Mouse (Mus musculus): ENCODE measurements around the gene Ugcg.

Ugcg gene

DNA sequence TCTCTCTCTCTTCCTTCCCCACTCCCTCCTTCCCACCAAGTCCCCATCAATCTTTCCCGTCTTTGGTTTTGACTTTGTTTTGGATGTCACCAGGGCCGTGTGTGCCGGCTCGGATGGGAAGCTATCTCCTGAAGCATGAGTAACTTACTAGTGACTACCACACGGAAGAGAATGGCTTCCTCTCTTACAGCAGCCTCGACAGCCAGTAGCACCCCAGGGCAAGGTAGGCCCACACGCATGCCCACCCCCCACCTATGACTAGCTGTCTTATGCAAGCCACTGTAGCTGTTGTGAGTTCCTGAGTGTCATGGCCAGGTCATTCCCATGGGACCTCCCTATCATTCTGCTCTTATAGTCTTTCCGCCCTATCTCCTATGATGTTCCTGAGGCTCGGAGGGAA lies 38.0 kb downstream of the Ugcg start:
- no peak for DNase-seq (ENCODE audit: low spot score)

DNA sequence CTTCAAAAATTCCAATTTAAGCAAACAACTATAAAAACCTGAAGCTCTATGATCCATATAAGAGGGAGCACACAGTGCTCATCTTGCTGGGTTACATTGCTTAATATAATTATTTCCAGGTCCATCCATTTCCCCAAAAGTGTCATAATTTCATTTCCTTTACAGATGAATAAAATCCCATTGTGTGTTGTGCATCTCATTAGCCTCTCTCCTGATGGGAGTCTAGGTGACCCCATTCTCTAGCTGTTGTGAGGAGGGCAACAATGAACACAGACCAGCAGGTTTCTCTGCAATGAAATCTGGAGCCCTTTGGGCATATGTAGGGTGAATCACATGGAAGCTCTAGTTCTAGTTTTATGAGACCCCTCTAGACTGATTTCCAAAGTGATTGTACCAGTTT lies 39.9 kb downstream of the Ugcg start:
- DNase-seq (ENCODE audit: low spot score) = no peak

DNA sequence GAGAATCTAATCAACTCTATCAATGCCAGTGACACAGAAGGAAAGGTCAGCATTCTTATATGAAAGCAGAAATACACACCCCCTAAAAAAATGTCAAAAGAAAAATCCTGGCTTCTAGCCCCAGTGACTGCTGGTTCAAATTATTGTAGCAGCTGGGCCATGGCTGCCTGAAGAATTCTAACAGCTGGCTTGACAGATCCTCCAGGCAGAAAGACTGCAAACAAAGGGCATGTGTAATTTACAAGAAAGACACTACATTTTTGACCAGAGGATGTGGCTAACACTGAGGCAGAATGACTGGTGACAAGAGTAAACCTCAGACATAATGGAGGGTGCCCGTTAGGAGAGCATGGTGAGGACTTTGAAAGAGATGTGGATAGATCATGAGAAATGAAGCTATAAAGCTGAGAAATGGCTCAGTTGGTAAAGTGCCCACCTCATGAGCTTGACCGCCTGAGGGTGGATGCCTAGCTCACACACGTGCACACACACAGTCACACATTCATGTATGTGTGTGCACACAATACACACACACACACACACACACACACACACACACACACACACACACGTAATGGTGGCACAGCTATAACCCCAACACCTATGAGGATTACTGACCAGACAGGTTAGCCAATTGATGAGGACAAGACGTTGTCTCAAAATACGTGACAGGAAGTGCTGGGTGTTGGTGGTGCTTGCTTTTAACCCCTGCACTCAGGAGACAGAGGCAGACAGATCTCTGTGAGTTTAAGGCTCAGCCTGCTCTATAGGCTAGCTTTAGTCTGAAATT lies 42.4 kb downstream of the Ugcg start:
- no peak for DNase-seq (ENCODE audit: low spot score)

DNA sequence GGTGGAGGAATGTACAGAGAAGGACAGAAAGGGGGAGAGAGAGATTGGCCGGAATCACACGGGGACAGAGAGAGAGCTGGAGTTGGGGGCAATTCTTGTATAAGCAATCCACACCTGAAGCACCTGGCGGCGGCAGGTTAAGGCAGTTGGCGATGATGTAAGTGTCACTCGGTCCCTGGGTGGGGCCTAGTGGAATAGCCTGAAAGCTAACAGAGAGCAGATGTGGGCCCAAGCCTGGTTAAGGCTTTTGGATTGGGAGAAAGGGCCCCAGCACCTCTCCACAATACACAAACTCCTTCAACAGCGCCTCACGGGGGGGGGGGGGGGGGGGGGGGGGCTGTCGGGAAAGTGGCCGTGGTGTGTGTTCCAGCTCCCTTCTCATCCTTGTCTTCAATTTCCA lies 45.0 kb downstream of the Ugcg start:
- DNase-seq (ENCODE audit: low spot score) = no peak

DNA sequence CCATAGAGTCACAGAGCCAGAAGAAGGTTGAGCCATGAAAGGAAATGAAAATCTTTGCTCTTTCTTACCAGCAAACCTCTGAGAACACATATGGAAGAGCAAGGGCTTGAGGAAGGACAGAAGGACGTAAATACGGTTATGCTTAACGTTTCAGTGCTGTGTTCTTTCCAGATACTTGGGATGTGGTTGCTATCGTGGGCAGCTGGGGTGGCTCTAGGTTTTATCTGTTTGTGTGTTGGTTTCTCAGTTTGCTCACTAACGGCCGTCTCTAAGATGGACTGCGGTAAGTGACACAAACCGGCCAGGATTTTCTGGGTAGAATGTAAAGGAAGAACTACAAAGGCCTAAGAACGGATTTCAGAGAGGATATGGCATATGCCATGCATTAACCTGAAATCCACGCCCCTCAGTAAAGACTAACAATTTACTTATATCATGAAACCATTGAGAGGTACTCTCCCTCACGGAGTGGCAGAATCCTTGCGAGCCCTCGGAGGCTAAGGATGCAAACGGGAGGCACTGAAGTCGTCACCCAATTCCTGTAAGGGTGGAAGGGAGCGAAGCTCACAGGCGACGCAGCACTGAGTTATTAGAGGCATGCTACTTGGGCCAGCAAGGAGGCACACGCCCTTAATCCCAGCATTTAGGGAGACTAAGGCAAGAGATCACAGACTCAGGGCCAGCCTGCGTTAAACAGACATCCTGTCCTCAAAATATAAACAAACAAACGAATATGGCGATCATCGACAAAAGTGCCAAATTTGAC lies 45.6 kb downstream of the Ugcg start:
- no peak for DNase-seq (ENCODE audit: low spot score)

DNA sequence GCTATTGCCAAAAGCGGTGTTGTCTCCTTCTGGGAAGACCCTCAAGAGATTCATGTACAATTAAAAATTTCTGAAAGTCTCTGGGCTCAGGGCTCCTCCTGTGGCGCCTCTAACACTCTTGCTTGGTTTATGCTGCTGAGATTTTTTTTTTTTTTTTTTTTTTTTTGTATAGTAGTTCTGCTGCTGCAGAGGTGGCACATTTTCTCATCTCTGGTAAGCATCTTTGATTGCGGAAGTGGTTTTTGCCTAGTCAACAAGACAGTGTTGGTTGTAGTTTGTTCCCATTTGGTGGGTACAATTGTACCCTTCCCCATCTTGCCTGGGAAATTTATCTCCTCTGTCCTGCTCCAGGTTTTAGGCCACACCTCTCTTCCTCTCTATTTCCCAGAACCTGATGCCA lies 47.3 kb downstream of the Ugcg start:
- DNase-seq (ENCODE audit: low spot score) = no peak

DNA sequence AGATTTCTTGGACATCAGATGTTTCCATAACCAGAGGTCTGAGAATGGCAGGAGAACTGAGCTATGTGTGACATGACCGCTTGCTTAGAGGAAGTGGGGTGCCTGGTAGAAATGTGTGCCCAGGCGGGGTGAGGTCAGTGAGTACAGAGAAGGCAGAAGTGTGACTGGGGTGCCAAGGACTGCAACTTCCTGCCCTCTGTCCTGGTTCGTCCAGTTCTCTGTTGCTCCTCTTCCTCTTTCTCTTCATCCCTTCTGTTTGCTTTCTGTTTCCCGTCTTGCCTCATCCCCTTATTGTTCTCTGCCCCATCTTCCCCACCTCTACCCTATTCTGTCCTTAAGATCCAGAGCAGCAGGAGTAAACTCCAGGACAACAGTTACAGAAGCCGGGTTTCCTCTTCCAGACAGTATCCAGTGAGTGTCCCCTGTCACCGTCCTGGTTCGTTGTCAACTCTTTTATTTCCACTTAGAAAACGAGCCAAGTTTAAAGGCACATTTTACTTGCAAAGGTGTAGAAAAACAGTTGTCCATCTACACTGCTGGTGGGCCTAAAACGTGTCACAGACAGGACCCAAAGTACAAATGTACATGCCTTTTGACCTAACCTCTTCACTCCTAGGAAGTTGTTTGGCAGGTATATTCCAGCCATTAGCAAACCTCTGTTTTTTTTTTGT lies 49.7 kb downstream of the Ugcg start:
- no peak for DNase-seq (ENCODE audit: low spot score)

DNA sequence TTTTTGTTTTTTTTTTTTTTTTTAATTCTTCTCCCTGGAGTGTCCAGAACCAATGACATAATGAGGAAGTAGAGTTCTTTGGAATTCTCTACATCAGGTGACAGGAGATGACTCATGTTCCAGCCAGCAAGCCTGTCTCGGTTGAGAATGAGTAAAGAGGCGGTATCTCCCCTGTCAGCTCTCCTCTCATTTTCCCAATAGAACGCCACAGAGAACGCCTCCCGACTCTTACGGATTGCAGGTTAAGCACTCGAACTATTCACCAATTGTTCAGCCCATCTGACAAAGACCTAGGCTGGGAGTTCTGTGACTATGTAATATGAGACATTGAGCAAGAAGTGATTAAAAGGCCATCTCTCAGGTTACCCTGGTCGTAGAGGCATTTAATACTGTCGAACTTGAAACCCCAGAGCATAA lies 50.3 kb downstream of the Ugcg start:
- no peak for DNase-seq (ENCODE audit: low spot score)

DNA sequence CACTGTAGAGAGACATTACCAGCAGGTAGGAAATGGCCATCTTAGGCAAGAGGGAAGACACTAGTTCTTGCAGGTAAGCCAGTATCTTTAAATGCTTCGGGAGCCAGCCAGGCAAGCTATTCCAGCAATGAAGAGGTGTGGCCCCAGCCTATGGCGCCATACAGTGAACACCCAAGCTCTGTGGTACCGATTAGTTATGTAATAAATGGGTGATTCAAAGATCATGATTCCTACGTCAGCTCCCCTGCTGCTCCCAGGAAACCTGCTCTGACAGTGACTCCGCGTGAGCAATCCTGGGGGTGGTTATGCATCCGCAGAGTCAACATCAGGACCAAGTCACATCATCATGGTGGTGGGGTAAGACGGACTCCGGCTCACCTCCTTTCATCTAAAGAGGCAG lies 51.1 kb downstream of the Ugcg start:
- DNase-seq (ENCODE audit: low spot score) = no peak

DNA sequence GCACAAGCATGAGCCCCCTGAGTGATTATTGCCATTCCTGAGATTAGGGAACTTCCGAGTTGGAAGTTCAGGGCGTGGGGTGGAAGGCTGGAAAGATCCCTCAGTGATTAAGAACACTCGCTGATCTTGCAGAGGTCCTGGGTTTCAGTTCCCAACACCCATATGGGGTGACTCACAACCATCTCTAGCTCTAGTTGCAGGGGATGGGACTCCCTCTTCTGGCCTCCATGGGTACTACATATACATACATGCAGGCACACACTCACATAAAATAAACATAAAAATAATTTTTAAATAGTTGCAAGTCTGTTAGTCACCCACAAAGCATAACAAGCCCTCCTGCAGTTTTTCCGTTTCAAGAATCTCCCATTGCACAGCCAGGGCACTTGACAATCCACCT lies 52.0 kb downstream of the Ugcg start:
- DNase-seq (ENCODE audit: low spot score) = no peak

DNA sequence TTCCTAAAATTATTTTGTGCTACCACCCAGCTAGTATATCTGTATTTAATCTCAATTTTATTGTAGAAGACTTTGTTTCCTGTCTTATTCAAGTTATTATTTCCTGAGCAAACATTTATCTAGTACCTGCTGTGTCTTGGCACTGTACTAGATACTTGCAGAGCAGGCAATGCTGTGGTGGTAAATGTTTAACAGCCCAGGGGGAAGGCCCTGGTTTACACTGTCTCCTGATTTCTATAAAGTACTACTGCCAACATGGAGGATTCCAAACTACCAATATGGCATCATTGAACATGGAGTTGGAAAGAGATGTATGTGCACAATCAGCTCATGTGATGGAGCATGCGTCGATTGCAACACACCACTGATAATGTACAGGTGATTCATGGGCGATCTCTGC lies 53.2 kb downstream of the Ugcg start:
- no peak for DNase-seq (ENCODE audit: low spot score)

DNA sequence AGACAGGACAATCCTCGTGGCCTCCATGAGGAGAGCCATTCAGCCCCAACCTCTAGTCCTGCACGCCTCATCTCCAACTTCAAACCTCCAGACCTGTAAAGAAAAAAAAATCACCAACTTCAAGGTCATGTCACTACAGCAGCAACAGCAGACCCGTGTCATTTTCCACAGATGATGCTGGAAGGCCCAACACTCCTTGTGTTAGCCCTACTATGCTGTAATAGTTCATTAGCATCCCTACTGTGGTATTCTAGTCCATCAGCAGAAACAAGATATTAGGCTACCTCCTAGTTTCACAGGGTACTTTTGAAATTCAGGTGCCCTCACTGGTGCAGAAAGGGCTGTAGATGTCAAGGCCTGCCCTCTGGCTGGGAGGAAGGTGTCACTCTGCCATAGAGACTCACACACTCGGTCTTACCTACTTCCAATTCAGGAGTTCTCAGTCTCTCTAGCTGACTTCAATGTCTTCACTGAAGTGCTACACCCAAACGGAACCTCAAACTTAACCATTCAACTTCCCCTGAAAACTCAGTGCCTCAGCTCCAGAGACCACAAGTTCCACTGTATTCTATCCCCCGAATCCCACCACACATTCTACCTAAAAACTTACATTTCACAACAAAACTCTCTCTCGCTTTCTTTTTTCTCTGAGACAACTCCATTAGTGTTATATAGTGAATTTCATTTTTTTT lies 54.9 kb downstream of the Ugcg start:
- DNase-seq (ENCODE audit: low spot score) = no peak

DNA sequence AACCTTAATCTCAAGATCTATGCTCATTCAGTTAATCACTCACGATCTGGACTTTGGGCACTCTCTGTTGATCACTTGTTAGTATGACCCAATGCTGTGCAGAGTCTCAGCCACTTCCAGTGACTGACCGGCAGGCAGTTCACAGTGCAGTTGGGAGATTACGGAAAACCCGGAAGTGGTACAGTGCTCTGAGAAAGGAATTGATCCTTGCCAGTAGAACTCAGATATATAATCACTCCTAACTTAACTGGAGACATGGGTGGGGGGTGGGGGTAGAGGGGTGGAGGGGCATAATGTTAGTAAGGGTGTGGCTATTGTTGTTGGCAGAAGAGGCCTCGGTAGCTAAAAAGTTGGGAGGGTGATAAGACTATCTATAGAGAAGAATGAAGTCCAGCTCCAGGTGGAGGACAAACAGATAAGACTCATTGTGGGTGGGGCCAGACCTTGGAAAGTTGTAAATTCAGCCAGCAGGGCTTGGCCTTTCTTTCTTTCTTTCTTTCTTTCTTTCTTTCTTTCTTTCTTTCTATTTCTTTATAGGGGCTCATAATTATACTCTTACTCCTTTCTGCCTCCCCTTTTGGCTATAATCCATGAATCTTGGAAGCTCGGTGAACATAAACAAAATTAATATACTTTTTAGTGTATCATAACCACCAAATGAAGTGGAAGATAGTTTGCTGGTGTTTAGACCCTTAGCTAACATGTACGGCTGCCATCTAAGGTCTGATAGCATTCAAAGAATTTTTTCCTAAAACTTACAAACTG lies 55.9 kb downstream of the Ugcg start:
- no peak for DNase-seq (ENCODE audit: low spot score)

DNA sequence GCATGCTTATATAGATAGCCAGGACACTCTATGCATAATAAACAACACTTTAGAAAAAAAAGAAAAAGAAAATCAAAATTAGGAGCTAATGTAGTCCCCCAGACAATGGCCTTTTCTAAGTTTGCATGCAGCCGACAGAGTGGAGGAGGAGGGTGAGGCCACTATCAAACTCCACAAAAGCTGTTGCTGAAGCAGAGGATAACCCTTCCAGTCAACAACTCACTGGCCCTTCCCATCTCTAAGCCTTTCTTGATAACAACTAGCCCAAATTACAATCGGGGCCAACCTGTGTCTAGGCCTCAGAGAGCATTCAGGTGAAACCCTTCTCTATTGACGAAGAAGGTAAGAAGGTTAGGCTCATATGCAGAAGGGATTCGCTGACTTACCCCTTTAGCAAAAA lies 56.7 kb downstream of the Ugcg start:
- no peak for DNase-seq (ENCODE audit: low spot score)

DNA sequence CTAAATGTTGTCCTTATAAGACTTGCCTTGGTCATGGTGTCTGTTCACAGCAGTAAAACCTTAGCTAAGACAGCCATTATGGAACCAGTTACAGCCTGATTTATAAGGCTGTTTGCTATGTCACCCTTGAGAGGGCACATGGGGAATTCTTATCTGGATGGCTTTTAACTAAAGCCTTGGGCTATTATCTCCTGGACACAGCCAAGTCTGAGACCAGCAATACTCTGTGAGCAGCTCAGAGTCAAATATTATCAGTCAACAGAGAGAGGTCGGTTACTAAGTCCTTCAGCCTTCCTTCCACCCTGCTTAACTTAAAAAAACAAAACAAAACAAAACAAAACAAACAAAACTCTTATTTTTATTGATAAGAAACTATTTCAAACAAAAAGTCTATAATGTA lies 58.5 kb downstream of the Ugcg start:
- no peak for DNase-seq (ENCODE audit: low spot score)

DNA sequence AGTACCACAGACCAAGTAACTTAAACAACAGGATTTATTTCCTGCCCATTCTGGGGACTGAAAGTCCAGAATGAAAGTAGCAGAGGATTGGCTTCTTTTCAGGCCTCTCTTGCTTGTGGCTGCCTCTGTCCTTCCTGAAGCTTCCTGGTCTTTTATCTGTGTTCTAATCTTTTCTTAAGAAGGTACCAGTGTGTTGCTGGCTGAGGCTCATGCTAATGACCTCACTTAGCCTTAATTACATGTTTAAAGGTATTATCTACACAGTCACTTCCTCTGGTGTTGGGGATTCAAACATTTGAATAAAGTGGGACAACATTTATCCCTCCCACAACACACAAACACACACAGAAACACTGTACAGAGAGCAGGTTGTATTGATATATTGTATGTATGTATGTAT lies 59.0 kb downstream of the Ugcg start:
- DNase-seq (ENCODE audit: low spot score) = no peak

DNA sequence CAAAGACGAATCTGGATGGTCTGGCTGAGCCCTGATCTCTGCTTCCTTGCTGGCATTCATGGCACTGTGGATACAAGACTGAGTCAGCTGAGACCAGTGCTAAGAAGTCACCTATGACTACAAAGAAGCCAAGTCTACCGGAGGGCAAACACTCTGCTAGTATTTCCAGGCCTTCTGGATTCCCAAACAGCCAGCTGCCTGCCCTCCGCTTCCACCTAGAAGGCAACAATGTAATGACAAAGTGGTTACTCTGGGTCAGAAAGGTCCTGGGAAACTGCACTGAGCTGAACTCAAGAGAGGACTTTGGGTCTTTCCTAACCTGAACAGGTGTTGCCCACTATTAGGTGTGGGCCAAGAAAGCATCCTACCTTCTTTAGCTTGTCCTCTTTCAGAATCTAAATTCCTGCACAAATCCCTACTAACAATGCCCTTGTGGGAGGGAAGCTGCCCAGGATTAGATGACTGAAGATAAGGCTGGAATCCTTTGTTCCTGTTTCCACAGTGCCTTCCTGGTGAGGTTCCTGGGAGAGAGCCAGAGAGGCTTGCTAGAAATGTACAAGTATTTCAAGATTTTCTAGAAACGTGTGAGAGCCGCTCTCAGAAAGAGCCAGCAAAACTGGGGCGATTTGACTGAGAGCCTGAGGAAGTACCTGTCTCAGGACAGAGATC lies 63.5 kb downstream of the Ugcg start:
- DNase-seq (ENCODE audit: low spot score) = no peak

DNA sequence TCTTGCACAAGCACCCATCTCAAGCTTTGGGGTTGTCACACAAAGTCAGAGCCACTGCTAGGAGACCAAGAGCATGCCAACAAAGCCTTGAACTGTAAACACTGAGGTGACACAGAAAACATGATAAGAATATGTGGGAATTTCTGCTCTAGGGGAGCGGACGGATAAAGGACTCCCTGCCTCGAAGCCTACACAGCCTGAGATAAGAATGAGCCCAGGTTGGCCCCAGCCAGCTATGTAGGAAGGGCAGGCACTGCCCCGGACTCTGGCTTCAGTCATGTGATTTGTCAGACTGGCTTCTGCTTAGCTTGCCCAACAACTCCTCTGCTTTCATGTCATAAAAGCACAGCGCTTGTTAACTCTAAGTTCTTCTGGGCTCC lies 64.0 kb downstream of the Ugcg start:
- no peak for DNase-seq (ENCODE audit: low spot score)

DNA sequence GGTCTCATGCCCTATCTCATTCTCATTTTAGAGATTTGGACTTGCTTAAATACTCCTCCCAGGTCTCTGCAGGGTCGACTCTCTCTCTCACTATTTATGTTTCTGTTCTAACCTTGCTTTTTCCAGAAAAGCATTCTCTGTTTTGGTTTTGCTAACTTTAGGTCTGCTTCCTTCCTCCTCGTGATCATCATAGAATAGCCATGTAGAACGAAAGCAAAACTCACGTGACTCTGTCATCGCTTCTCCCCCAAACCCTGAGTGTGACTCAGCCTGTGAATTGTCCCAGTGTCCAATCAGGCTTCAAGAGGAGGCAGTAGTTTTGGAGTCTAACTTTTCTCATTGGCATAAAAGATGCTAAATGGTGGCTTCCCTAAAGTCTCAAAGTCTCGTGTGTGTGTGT lies 65.3 kb downstream of the Ugcg start:
- DNase-seq (ENCODE audit: low spot score) = no peak

DNA sequence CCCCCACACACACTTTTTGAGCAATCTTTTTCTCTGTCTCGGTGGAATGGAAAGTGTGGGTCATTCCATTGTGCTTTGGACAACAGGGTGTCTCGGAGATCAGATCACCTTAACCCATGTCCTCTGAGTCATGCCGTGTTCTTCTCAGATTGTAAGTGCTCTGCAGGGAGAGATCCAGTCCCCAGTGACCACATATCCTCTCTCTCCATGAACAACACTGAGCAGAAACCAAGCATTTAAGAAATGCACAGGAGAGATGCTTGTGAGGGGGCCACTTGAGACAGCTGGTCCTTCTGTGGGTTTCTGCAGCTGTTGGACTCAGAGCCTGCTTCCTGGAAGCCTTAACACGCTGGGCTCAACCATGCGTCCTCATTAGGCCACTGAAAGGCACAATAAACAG lies 66.9 kb downstream of the Ugcg start:
- DNase-seq (ENCODE audit: low spot score) = no peak

DNA sequence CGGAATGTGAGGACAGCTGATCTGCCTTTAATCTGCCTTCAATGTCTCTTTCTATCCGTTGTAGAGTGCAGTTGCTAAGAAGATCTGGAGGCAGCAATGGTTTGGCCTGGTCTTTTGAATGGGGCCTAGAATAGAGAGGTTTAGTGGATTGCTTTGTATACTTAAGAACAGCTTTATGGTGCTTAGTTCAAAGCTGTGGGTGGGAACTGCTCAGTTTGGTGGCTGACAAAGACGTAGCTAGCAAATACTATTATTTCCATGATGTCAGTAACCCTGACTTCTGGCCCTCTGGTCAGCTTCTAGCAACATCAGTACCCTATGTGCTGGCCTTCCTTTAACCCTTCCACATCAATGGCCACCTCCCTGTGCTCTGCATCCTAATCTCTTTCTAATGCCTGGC lies 68.8 kb downstream of the Ugcg start:
- no peak for DNase-seq (ENCODE audit: low spot score)
